Mouse (Mus musculus) retina, postnatal 7 days (tissue): Measurements from ENCODE around the gene Cstad.
A peak's percentile ranks its signal among the peaks of the same experiment; 100 is the strongest.

ENCODE experiments used
- DNase-seq: peaks from one replicate; pipeline ENCODE4 v3.0.0-alpha.2; 2012; ENCODE audit warnings: low read depth, low spot score

Cstad gene

GRCm38 (mm10) chr2:30594641-30595379, at the start of gene Cstad:
Cstad (plus strand) TSS chr2:30595040.
- peak; percentile 33 for DNase-seq

DNA sequence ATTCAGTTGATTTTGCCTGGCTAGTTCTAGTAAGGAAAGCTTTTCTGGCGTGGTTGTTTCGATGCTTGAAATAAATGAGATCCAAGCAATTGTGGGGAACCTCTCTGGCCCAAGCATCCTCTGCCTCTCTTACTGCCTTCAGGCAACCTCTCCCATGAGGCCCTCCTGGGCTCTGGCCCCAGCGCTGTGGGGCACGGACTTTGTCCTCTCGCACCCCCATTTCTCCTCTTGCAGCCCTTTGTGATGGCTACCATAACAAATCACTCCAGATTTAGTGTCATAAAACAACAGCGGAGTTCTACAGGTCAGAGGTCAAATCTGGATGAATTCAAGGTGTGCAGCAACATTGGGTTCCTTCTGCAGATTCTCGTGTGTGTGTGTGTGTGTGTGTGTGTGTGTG, 49.1 kb upstream of the Cstad start:
- DNase-seq, result no peak

DNA sequence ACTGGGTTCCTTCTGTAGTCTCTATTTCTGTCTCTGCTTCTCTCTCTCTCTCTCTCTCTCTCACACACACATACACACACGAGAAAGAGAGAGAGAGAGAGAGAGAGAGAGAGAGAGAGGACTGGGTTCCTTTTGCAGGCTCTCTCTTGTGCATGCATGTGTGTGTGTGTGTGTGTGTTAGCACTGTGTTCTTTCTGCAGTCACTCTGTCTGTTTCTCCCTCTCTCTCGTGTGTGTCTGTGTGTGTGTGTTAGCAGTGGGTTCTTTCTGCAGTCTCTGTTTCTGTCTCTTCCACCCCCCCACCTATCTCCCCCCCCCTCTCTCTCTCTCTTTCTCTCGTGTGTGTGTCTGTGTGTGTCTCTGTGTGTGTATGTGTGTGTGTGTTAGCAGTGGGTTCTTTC, 48.6 kb upstream of the Cstad start:
- no peak for DNase-seq

GRCm38 (mm10) chr2:30547455-30548217, 47.2 kb upstream of the Cstad start:
- DNase-seq, result no peak

DNA sequence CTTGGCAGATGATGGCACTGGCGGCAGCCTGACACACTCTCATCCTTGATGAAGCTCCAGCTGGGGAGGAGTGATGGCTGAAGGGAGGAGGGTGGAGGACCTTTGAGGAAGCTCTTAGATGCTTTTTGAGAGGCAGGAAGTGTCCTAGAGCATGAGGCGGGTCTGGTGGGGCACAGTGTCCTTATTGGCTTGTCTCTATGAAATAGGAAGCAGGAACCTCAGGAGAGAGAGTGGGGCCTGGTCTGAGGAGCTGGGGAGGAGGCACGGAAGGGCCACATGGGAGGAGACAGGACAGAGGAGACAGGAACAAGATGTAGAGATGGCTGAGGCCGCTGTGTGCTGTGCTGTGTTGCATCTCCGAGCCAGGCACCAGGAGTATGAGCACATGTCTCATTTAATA, 43.3 kb upstream of the Cstad start:
- no peak for DNase-seq

DNA sequence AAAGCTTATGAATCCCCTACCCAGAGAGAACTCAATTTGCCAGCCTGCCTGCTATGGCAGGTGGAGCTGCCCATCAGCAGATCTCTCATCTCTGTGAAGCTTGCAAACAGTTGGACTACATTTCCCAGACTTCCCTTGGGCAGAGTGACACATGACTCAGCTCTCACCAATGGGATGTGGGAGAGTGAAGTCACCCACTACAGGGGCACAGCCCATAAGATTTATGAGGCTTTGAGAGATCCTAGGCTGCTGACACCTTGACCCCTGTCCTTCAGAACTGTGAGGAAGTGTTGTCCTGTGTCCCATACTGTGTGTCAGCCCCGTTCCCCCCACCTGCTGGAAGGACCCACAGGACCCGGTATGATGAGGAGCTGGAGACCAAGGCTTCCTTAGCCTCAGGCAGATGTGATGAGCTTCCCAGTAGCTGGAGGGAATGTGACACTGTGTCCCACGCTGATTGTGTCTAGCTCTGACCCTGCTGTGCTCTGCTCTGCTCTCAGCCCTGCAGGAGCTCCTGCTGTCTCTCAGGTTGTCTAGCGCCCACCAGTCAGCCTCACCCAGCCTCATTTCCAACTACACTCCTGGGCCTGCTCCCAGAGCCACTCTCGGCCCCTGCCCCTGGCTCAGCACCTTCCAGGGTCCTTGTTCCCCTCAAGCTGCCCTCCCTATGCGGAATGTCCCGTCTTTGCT, 40.8 kb upstream of the Cstad start:
- peak; percentile 51 for DNase-seq

DNA sequence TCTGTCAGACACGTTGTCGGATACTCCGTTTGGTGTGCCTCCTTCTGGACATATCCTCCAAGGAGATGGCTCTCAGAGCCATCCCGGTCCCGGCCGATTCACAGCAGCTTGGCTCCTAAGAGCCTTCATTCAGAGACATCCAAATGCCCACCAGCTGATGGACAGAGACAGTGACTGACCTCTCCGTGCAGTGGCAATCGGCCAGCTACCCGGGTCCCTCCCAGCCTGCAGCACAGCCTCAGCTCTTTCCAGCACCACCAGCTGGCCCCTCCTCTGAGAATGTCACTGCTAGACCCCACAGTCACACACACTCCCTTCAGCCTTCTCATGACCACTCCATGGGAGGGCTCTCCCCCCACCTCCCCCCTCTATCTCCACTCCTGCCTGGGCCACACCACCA, 39.6 kb upstream of the Cstad start:
- no peak for DNase-seq

- DNase-seq, result no peak
These were observed 38.3 kb upstream of the Cstad start for GRCm38 (mm10) chr2:30556495-30556894.

DNA sequence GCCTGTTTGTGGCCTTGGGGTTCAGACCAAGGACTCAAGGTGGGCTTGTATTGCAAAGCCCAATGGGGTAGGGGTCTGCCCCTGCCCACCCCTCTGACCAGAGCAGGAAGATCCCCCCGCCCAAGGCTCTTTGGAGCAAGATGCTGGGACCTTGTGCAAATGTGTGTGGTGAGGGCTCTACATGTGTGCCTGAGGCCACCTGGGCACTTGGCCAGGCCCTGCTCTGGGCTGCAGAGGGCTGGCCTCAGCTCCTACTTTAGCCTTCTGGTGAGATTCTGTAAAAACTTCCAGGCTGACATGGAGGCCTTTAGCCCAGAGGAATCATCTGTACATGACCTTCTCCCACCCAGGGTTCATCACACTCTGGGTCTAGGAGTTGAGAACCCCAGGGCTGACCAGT, 35.3 kb upstream of the Cstad start:
- no peak for DNase-seq

DNA sequence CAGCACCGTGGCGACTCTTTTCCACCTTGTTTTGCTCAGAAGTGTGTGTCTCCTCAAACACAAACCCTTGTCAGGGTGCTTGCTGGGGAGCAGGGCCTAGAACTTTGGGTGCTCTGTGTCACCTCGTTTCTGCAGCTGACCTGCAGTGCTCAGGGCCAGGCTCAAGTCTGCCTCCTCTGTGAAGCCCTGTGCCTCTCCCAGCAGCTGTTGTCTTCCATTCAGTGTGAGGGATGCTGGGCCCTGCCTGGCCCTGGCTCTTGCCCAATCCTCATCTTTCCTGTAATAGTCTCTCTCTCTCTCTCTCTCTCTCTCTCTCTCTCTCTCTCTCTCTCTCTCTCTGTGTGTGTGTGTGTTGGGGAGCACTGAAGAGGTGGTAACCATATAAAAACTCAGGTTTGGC, 32.3 kb upstream of the Cstad start:
- no peak for DNase-seq

DNA sequence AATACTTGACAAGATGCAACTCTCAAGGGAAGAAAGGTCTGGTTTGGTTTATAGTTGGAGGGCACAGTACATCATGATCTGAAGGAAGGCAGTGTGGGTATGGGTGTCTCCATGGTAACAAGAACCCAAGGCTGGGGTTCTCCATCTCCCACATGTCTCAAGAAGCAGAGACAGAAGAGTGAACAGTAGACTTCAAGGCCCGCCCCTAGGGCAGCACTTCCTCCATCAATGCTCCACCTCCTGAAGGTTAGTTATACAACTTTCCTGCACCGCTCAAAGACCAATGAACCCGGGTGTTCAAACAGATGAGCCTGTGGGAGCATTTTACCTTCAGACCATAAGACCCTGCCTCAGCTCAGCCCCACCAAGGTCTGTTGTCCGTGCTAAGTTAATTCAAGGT, 23.2 kb upstream of the Cstad start:
- DNase-seq, result no peak

DNA sequence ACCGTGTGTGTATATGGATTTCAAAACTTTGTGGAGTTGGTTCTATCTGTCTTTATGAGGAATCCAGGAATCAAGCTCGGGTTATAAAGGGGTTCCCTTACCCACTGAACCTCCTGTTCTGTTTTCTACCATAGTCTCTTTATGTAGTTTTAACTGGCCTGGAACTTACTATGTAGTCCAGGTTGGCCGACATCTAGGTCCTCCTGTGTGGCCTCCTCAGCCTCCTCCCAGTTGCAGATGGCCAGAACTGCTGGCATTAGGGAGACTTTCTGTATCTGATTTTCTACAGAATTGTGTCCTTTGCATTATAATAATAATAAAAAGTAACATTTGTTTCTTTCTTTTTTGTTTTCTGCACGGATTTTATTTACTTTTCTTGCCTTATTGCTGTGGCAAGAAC, 21.3 kb upstream of the Cstad start:
- no peak for DNase-seq

DNA sequence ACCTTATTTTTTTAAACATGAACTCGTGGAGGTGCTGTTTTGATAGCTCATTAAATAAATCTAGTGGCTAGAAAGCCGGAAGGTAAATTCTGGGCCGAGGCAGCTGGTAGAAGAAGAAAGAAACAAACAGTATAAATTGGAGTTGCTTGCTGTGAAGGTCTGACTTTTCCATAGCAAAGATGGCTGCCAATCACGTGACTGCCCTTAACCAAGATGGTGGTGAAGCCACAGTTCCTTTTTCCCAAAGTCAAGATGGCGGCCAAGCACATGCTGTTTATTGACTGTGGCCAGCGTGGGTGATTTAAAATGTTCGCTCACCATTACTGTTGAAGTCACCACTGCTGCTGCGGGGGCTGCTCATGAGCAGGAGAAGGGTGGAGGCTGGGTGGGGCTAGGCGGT, 17.8 kb upstream of the Cstad start:
- no peak for DNase-seq

DNA sequence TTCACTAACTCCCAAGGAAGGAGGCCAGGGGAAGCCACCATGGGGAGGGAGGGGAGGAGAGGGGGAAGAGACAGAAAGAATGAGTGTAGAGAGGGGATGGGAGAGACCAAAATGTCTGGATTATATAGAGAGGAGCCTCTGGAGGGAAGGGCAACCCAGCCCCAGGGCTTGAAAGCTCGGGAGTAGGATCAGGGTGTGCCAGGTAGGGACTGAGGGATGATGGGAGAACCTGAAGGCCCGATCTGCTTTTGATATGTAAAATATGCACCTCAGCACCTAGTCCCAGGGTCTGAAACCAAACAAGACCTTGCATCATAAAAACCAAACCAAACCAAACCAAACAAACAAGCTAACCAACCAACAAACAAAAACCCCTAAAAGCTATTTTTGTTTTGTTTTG, 16.8 kb upstream of the Cstad start:
- DNase-seq, result no peak

DNA sequence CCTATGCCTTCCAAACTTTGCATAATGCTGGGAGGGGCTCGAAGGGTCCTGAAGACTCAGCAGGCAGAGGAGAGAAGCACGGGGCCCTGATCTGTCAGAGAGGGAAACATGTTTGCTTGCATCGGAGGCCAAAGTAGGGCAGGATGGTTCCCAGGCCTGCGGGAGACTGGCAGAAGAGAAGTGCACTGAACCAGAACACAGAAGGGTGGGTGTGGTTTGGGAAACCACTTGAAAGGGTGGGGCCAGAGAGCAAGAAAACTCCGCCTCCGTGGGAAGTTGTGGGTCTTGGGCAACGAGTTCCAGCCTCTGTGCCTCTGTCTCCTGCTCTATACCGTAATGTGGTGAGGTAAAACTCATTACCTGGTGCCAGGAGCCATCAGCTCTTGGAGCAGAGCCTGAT, 7.7 kb upstream of the Cstad start:
- DNase-seq, result no peak

DNA sequence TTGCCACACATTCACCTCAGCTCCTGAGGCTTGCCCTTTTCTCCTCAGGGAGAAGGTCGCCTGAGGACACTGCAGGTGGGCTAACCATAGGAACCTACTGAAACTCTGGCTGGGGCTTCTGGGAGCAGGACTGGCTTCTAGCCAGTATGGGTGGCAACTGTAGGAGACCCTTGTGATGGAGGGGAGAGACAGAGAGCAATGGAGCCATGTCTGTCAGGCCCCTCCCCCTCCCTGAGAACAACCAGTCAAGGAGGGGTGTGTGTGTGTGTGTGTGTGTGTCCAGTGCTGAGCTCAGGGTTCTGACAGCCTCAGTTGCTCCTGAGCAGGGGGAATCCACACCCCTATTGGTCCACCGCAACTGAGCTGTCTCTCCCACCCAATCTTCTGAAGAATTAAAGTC, 7.2 kb upstream of the Cstad start:
- no peak for DNase-seq

GRCm38 (mm10) chr2:30588985-30589511, 5.8 kb upstream of the Cstad start:
- DNase-seq, result no peak

GRCm38 (mm10) chr2:30589781-30590180, 5.1 kb upstream of the Cstad start:
- no peak for DNase-seq

DNA sequence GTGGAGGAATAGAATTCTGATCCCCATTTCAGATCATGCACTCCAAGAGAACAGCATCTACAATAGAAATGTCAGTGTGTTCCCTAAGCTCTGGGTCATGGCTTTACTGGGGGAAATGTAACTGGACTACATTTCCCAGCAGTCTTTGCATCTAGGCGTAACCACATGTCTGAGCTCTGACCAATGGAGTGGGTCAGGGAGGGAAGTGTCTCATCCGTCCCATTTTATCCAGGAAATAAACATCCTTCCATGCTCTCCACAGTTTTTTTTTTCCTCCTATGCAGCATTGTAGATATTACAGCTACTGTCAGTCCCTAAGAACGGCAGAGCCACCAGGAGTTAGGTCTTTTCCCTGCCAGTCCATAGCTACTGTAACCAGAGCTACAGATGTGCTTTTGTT, 3.9 kb upstream of the Cstad start:
- peak; percentile 54 for DNase-seq

DNA sequence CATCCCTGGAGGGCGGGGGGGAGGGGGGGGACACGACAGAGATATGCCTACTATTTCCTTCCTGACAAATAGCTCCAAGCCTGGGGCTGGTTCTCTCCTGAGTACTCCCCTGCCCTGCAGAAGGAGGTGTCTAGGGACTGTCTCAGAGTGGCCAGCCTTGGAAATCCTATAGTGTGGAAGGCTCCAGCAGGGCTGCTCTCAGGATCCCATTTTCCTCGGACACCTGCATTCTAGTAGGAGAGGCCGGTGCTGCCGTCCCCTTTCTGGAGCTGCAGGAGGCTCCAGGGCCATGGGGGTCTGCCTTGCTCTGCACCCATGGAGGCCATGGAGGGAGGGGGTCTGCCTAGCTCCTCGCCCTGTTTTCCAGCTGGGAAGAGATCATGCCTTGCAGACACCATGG, 2.4 kb upstream of the Cstad start:
- DNase-seq, result no peak

- DNase-seq, result no peak
These were observed 1.9 kb upstream of the Cstad start for GRCm38 (mm10) chr2:30592951-30593350.

GRCm38 (mm10) chr2:30593636-30594310, 1.1 kb upstream of the Cstad start:
- DNase-seq, result no peak
